Mouse (Mus musculus): Measurements from ENCODE around the gene Myo16.

Gene Myo16

DNA sequence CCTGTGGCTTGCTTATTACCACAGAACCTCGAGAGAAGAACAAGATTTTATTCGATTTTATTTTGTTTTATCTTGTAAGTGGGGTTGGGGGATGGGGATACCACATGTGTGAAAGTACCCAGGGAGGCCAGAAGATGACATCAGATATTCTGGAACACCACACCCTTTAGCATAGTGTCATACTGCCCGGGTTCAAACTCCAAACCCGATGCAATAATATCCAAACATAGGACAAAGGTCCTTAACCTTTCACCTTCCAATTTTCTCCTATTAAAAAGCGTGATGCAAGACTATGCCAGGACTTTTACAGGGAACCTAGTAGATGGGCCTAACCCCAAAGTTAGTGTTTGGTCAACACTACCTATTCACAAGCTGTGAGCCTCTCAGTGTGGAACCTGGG is 443.9 kb downstream of the Myo16 start:
- in situ Hi-C loops (cut with MboI; ENCODE audit: low sequenced_read_pairs): no loop called here

DNA sequence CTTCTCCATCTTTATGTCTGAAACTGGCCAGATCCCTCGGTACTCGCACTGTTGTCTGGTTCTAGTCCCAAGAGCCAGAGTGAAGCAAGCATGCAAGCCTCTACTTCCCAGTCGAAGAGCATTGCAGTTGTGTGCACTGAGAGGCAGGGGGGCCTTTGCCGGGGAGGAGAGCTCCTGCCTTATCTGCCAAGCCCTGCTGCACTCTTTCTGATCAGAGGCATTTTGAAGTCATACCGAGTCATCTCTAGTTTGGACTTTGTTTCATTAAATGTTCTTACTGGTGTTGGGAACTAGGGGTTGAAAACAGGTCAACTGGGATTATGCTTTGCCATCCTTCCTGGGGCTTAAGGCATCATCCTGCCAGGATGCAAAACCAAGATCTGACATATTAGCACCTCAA is 445.2 kb downstream of the Myo16 start:
- in situ Hi-C loops (cut with MboI; ENCODE audit: low sequenced_read_pairs): no loop called here

DNA sequence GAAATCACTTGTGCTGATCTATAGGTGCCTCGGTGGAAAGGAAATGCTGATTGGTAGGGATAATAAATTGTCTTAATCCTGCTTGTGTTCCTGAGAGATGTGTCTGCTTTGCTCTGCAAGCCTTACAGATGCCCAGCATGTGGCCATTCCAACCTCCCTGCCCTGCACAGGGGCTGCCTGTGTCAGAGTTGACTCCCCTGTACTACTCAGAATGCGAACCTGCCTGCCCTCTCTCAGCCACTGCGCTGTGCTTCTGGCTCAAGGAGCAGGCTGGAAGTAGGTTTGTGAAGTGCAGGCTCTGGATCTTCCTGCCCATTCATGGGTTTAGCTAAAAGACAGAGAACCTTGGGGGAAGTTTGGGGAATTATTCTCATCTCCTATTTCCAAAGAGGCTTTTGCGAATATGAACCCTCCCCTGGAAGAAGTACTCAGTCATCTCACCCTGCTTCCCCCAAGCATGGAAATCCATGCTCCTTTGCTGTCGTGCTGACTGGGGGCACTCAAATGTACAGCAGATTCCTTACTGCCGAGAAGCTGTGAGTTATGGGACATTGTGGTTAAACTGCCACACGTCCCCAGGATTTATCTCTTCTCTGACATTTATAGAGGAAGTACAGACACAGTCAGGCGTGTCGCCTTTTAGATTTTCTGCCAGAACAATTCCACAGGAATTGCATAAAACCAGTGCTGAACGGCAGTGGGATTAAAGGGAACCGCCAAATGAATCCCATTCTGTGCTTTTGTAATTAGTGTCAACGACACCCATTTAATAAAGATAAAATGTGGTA is 452.5 kb downstream of the Myo16 start:
- in situ Hi-C loops (cut with MboI; ENCODE audit: low sequenced_read_pairs): no loop called here

- in situ Hi-C loops (cut with MboI; ENCODE audit: low sequenced_read_pairs): no loop called here
These were observed 453.1 kb downstream of the Myo16 start for GRCm38 (mm10) chr8:10606816-10607209.

GRCm38 (mm10) chr8:10611636-10612035 is 457.9 kb downstream of the Myo16 start:
- in situ Hi-C loops (cut with MboI; ENCODE audit: low sequenced_read_pairs): no loop called here

DNA sequence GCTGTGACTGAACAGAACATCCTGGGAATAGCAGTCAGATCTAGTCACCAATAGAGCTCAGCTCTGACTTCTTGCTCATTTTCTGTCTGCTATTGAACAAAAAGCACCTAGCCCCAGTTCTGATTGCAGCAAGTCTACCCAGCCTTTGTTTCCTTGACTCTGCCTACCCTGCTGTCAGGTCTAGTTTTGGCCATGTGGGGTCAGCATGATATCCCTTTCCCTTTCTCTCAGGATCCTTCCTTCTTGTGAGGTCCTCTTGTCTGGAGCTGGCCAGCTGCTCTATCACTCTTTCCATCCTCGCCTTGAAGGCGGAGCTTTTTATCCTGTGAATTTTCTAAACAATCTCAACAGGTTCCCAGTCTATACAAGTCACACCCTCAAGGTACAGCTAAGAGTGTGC is 459.7 kb downstream of the Myo16 start:
- in situ Hi-C loops (cut with MboI; ENCODE audit: low sequenced_read_pairs): no loop called here

DNA sequence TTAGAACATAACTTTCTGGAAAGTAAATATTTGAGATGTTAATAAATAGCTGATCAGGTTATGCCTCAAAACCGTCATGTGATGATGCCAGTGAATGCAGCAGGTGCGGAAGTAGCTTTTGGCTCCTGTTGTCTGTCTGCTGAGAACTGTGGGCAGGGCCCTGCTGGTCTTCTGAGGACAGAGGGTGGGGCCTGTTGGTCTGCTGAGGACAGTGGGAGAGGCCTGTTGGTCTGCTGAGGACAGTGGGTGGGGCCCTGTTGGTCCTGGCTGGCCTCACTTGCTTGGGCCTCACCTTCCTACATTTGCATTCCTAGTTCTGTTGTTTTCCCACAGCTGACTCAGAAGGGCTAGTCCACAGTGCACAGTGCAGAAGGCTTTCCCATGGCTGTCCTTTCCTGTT is 466.0 kb downstream of the Myo16 start:
- in situ Hi-C loops (cut with MboI; ENCODE audit: low sequenced_read_pairs): no loop called here

GRCm38 (mm10) chr8:10625262-10625661 is 471.6 kb downstream of the Myo16 start:
- in situ Hi-C loops (cut with MboI; ENCODE audit: low sequenced_read_pairs): no loop called here

DNA sequence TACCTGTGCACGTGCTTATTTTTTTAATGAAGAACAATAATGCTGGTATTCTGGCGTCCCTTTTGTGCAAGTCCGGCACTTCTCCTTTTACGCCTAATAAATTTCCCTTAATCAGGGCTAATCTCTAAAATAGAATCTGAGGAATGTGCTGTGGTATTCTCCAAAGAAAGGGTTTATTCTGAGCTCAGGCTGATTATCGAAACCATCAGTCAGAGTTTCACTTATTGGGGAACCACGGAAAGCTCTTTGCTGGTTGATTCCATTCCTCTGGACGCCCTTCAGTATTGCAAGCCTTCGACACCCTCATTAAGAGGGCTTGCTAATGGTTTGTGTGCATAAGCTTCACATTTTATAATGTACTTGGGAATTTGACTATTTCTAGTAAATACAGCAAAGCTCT is 475.0 kb downstream of the Myo16 start:
- in situ Hi-C loops (cut with MboI; ENCODE audit: low sequenced_read_pairs): no loop called here

DNA sequence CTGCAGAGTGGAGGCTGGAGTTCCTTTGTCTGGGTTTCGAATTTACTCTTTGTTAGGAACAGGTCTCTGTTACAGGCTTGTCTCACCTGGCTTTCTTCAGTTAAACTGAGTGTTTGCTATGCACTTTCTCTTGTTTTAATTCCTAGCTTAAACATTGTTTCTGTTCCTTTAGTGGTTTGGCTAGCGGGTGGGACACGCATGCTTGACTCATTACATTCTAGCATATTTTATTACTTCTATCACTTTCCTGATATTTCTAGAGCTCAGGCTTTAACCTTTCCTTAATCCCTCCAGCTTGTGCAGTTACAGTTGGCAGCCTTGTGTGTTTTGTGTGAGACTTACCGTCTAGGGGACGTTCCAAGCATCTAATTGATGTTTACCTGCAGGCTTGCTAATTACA is 476.2 kb downstream of the Myo16 start:
- in situ Hi-C loops (cut with MboI; ENCODE audit: low sequenced_read_pairs): no loop called here

DNA sequence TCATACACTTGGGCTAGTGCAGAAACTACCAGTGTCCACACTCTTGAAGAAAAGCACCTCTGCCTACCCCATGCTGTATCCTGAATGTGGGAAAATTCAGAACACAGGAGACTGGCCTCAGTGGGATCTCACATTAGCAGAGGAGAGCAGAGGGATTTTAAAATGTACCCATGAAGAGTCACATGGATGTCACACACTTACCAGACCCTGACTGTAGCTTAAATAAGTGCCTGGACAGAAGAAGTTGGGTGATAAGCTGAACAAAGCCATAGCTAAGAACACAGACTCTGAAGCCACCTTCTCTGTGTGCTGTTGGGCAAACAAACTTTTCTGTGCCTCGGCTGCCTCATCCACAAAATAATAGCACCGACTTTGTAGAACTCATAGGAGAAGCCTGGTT is 477.3 kb downstream of the Myo16 start:
- in situ Hi-C loops (cut with MboI; ENCODE audit: low sequenced_read_pairs): no loop called here

DNA sequence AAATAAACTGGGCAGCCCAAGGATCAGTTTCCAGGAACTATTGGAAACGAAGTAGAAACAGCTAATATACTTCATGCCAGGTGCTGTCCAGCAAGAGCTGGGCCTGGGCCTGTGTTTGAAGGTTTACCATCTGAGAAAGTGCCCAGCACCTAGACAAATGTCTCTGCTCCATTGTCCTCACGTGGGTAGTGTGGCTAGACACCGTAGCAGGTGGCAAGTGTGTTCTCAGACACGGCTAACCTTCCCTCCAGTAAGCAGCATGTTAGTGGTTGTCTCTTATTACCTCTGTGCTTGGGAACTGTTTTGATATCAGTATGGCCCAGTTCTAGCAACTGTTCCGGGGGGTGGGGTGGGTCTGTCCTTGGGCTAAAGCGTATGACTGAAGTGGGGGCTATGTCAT is 478.9 kb downstream of the Myo16 start:
- in situ Hi-C loops (cut with MboI; ENCODE audit: low sequenced_read_pairs): no loop called here

GRCm38 (mm10) chr8:10633360-10634140 is 479.8 kb downstream of the Myo16 start:
- in situ Hi-C loops (cut with MboI; ENCODE audit: low sequenced_read_pairs): no loop called here

DNA sequence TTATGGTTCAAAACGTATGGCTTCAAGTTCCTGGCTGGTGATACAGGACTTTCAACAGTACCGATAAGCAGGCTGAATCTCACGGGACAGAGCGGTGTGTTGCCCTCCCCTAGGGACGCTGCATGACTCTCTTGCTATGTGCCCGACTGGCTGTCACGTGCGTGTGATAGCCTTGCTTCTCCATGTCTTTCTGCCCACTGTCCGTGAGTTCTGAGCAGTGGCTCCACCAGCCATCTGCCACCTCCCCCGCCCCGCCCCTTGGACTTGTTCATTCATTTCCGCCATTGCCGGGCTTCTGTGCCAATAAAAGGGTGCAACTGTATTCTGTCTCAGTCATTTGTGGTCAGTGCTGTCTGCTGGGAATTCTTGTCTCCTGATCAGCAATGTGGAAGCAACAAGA is 480.7 kb downstream of the Myo16 start:
- in situ Hi-C loops (cut with MboI; ENCODE audit: low sequenced_read_pairs): no loop called here

DNA sequence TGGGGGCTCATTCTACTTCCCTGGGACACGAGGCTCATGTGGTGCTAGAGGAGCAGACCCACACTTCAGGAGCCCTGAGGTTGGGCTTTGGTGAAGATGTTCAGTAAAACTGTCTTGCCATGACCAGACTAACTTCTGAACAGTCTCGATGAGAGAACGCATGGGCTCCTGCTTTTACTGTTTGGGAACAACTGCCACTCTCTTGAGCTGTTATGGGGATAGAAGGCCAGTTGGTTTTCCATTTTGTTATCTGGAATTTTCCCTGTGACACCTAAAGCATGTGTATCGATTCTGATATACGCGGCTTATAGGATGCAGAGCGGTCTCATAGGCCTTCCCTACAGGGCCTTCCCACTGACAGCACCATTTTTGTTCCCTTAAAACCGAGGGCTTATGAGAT is 485.2 kb downstream of the Myo16 start:
- in situ Hi-C loops (cut with MboI; ENCODE audit: low sequenced_read_pairs): no loop called here

DNA sequence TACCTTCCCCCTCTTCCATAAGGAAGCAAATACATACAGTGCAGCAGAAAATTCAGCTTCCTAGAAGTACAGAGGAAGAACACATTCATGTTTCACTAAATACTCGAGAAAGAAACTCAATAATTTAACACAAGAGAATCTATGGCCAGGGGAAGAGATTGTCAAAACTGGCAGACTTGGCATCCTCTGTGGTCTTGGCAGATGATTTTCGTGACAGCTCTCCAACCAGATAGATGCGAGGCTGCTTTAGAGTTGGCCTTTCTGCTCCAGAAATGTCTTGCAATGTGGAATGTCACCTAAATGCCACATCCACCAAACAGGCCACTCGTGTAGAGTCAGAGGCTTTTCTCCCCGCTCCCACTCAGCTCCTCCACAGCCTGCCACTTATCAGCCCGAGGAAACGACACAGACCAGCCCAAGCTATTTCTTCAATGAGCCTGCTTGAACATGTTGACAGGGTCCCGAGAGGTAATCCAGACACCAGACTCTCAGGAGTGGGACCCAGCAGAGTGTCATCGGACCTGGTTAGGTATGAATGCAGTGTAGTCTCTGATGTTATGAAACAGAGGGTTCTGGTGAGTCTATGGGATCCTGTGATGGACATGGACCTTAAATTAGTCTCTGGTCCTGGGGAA is 486.6 kb downstream of the Myo16 start:
- in situ Hi-C loops (cut with MboI; ENCODE audit: low sequenced_read_pairs): no loop called here

DNA sequence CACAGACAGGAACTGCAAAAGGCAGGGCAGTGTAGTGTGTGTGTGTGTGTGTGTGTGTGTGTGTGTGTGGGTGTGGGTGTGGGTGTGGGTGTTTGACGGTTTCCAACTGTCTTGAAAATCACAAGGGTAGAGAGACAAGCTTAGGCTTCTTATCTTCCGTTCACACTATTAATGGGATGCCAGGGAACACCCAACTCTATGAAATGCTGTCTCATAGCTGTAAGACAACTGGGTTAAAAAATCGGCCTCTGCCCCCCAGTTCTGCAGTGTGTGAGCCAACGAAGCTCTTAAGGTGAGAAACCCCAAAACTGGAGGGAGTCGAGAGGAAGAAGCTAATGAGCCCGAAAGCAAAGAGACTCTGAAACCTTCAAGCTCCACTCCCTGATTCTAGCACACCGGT is 487.1 kb downstream of the Myo16 start:
- in situ Hi-C loops (cut with MboI; ENCODE audit: low sequenced_read_pairs): no loop called here

DNA sequence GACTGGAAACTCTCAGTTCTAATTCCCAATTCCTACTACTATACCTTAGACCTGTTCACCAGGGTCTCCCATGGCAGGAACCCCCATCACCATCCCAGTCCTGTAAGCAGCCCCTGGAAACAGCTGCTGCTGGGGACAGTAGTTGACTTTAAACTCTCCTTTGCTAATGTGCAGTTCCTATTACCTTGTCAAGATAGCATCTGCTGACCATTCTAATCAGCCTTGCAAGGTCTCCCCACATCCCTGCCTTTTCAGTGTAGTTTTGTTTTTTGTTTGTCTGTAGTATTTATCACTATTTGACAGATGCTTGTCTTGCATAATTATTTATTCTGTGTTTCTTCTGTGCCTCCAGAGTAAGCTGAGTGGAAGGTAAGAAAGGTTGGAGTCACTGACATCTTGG is 487.6 kb downstream of the Myo16 start:
- in situ Hi-C loops (cut with MboI; ENCODE audit: low sequenced_read_pairs): no loop called here

GRCm38 (mm10) chr8:10643244-10643643 is 489.5 kb downstream of the Myo16 start:
- in situ Hi-C loops (cut with MboI; ENCODE audit: low sequenced_read_pairs): no loop called here

DNA sequence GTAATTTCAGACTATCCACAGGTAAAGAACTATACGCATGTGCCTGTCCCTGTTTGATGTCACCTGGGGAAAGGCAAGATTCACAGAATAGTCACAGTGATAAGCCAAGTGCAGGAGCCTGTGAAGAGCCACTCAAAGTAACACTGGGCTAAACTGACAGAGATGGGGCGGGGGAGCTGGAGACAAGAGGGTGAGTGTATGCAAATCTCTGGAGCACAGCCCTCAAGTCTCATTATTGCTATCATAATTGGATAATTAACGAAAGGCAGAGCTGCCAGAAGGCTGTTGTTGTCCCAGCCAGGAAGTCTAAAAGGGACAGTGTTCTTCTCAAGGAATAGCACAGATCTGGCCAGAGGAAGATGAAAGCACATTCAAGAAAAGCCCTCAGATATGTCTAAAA is 490.8 kb downstream of the Myo16 start:
- in situ Hi-C loops (cut with MboI; ENCODE audit: low sequenced_read_pairs): no loop called here

DNA sequence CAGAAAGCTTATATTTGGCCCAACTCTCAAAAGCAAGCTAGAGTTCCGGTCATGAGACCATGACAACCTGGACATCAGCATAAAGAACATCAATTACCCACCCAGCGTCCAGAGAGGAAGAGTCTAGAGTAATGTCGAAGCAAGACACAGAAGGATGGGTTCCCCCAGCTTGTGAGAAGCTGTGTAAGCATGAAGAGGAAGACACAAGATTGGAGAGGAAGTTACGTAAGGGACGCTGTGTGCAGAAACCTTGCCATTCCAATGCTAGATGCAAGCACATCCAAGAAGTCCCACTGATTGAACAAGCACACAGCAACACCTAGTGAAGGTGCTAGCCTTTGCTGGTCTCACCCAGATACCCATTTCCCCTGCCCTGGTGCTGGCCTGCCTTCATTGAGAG is 492.0 kb downstream of the Myo16 start:
- in situ Hi-C loops (cut with MboI; ENCODE audit: low sequenced_read_pairs): no loop called here

GRCm38 (mm10) chr8:10646485-10646884 is 492.8 kb downstream of the Myo16 start:
- in situ Hi-C loops (cut with MboI; ENCODE audit: low sequenced_read_pairs): no loop called here
